Mouse (Mus musculus): Measurements from ENCODE around the gene Bmyc. TPM values are rescaled to one million over a fixed set of nuclear protein-coding genes. Genes with fewer than 3 reads are reported as not detected.
"Not testable (repeated sequence)": the region's sequence is repeated elsewhere in the genome, so short reads cannot be mapped to it uniquely, and the experiment has no call there.

Gene Bmyc
- polyA plus RNA-seq, 1 experiment from 2014 or later, result 82.9 TPM

GRCm38 (mm10) chr2:25703706-25704105 is 2.8 kb upstream of the Bmyc start:
- no peaks in the 10 kb centered on the region for H3K36me3 ChIP-seq (ENCODE audit: control insufficient read depth, insufficient read depth, low read length)
- DNase-seq (ENCODE audit: low spot score), result no peak
- 83% methylated on average over 4 of the region's 4 CpGs for WGBS
- H3K4me2 ChIP-seq (ENCODE audit: low read depth, low read length), result no peak overlapping the region
- no peak for ATAC-seq (ENCODE audit: low read depth)
- no peak overlapping the region for H3K9ac ChIP-seq (ENCODE audit: low read depth, low read length)
- 0 out of 2 replicates have a peak, but pooled peaks cover 8% of the 10 kb centered on the region for H3K4me1 ChIP-seq (ENCODE audit: control insufficient read depth, insufficient read depth, low read length)
- H3K27me3 ChIP-seq (replicated peaks; ENCODE audit: control insufficient read depth, insufficient read depth, low read length), result no peaks in the 10 kb centered on the region
- no peak overlapping the region for H3K27ac ChIP-seq (replicated peaks; ENCODE audit: low read depth, low read length)
- H3K4me3 ChIP-seq (ENCODE audit: low read depth, low read length), result no peak overlapping the region
- no peaks in the 10 kb centered on the region for H3K9me3 ChIP-seq (ENCODE audit: control insufficient read depth, low read length)

- Histone ChIP-seq H3K4me1 (ENCODE audit: control insufficient read depth, insufficient read depth, low read length) (peaks cover 12% of the 10 kb centered on the region; the same call in 1 of the 2 replicates), H3K4me2 (ENCODE audit: low read depth, low read length) (peak overlapping the region; percentile 94), H3K4me3 (ENCODE audit: low read depth, low read length) (no peak overlapping the region), H3K9me3 (ENCODE audit: control insufficient read depth, low read length) (no peaks in the 10 kb centered on the region), H3K36me3 (ENCODE audit: control insufficient read depth, insufficient read depth, low read length) (no peaks in the 10 kb centered on the region), H3K27ac (replicated peaks; ENCODE audit: low read depth, low read length) (no peak overlapping the region), H3K27me3 (replicated peaks; ENCODE audit: control insufficient read depth, insufficient read depth, low read length) (no peaks in the 10 kb centered on the region), H3K9ac (ENCODE audit: low read depth, low read length) (0 out of 2 replicates have a peak overlapping the region, but pooled peaks have one; percentile 14)
- no peak for ATAC-seq (ENCODE audit: low read depth)
- peak; percentile 33 for DNase-seq (ENCODE audit: low spot score)
- WGBS, result 71% methylated on average over 2 of the region's 2 CpGs
Measured at GRCm38 (mm10) chr2:25708121-25708520, 1.6 kb downstream of the Bmyc start.

- not testable (repeated sequence) for DNase-seq (ENCODE audit: low spot score); ATAC-seq (ENCODE audit: low read depth); H3K9ac ChIP-seq (ENCODE audit: low read depth, low read length); H3K27me3 ChIP-seq (replicated peaks; ENCODE audit: control insufficient read depth, insufficient read depth, low read length); H3K27ac ChIP-seq (replicated peaks; ENCODE audit: low read depth, low read length); H3K4me3 ChIP-seq (ENCODE audit: low read depth, low read length); H3K36me3 ChIP-seq (ENCODE audit: control insufficient read depth, insufficient read depth, low read length); H3K4me2 ChIP-seq (ENCODE audit: low read depth, low read length); H3K9me3 ChIP-seq (ENCODE audit: control insufficient read depth, low read length)
- WGBS, result 75% methylated on average over 1 of the region's 1 CpGs
- H3K4me1 ChIP-seq (ENCODE audit: control insufficient read depth, insufficient read depth, low read length), result peaks cover 12% of the 10 kb centered on the region; the same call in 1 of the 2 replicates
Measured at GRCm38 (mm10) chr2:25709056-25709455, 2.5 kb downstream of the Bmyc start.

- H3K36me3 ChIP-seq (ENCODE audit: control insufficient read depth, insufficient read depth, low read length); H3K4me3 ChIP-seq (ENCODE audit: low read depth, low read length); H3K4me2 ChIP-seq (ENCODE audit: low read depth, low read length); ATAC-seq (ENCODE audit: low read depth); H3K9ac ChIP-seq (ENCODE audit: low read depth, low read length); H3K27me3 ChIP-seq (replicated peaks; ENCODE audit: control insufficient read depth, insufficient read depth, low read length); DNase-seq (ENCODE audit: low spot score); H3K27ac ChIP-seq (replicated peaks; ENCODE audit: low read depth, low read length); H3K9me3 ChIP-seq (ENCODE audit: control insufficient read depth, low read length): not testable (repeated sequence)
- WGBS, result 77% methylated on average over 2 of the region's 2 CpGs
- peaks cover 12% of the 10 kb centered on the region; the same call in 1 of the 2 replicates for H3K4me1 ChIP-seq (ENCODE audit: control insufficient read depth, insufficient read depth, low read length)
Measured at GRCm38 (mm10) chr2:25709791-25710190, 3.3 kb downstream of the Bmyc start.

- H3K4me1 ChIP-seq (ENCODE audit: control insufficient read depth, insufficient read depth, low read length), result peaks cover 12% of the 10 kb centered on the region; the same call in 1 of the 2 replicates
- DNase-seq (ENCODE audit: low spot score); H3K36me3 ChIP-seq (ENCODE audit: control insufficient read depth, insufficient read depth, low read length); H3K4me3 ChIP-seq (ENCODE audit: low read depth, low read length); H3K9me3 ChIP-seq (ENCODE audit: control insufficient read depth, low read length); H3K27ac ChIP-seq (replicated peaks; ENCODE audit: low read depth, low read length); H3K9ac ChIP-seq (ENCODE audit: low read depth, low read length); H3K27me3 ChIP-seq (replicated peaks; ENCODE audit: control insufficient read depth, insufficient read depth, low read length); ATAC-seq (ENCODE audit: low read depth); H3K4me2 ChIP-seq (ENCODE audit: low read depth, low read length): not testable (repeated sequence)
- WGBS, result 17% methylated on average over 3 of the region's 3 CpGs
Measured at GRCm38 (mm10) chr2:25711641-25712040, 5.1 kb downstream of the Bmyc start.

GRCm38 (mm10) chr2:25717222-25717621 is 10.7 kb downstream of the Bmyc start:
- H3K9ac ChIP-seq (ENCODE audit: low read depth, low read length), result no peak overlapping the region
- H3K36me3 ChIP-seq (ENCODE audit: control insufficient read depth, insufficient read depth, low read length), result no peaks in the 10 kb centered on the region
- H3K27me3 ChIP-seq (replicated peaks; ENCODE audit: control insufficient read depth, insufficient read depth, low read length), result no peaks in the 10 kb centered on the region
- no peak overlapping the region for H3K27ac ChIP-seq (replicated peaks; ENCODE audit: low read depth, low read length)
- DNase-seq (ENCODE audit: low spot score) (no peak), ATAC-seq (ENCODE audit: low read depth) (no peak)
- H3K4me3 ChIP-seq (ENCODE audit: low read depth, low read length), result no peak overlapping the region
- no peaks in the 10 kb centered on the region for H3K9me3 ChIP-seq (ENCODE audit: control insufficient read depth, low read length)
- no peaks in the 10 kb centered on the region for H3K4me1 ChIP-seq (ENCODE audit: control insufficient read depth, insufficient read depth, low read length)
- H3K4me2 ChIP-seq (ENCODE audit: low read depth, low read length), result no peak overlapping the region

GRCm38 (mm10) chr2:25733199-25733930 is 26.8 kb downstream of the Bmyc start:
- H3K27me3 ChIP-seq (replicated peaks; ENCODE audit: control insufficient read depth, insufficient read depth, low read length), result no peaks in the 10 kb centered on the region
- no peak overlapping the region for H3K27ac ChIP-seq (replicated peaks; ENCODE audit: low read depth, low read length)
- H3K36me3 ChIP-seq (ENCODE audit: control insufficient read depth, insufficient read depth, low read length), result no peaks in the 10 kb centered on the region
- DNase-seq (ENCODE audit: low spot score) (no peak), ATAC-seq (ENCODE audit: low read depth) (no peak)
- H3K9me3 ChIP-seq (ENCODE audit: control insufficient read depth, low read length), result no peaks in the 10 kb centered on the region
- H3K9ac ChIP-seq (ENCODE audit: low read depth, low read length), result no peak overlapping the region
- no peak overlapping the region for H3K4me3 ChIP-seq (ENCODE audit: low read depth, low read length)
- H3K4me2 ChIP-seq (ENCODE audit: low read depth, low read length), result no peak overlapping the region
- WGBS, result 43% methylated on average over 2 of the region's 2 CpGs
- H3K4me1 ChIP-seq (ENCODE audit: control insufficient read depth, insufficient read depth, low read length), result no peaks in the 10 kb centered on the region

GRCm38 (mm10) chr2:25736709-25737108 is 30.2 kb downstream of the Bmyc start, which contains the start of gene Obp2b:
Gene Obp2b (plus strand): TSS chr2:25737009.
- H3K4me3 ChIP-seq (ENCODE audit: low read depth, low read length); H3K9ac ChIP-seq (ENCODE audit: low read depth, low read length); DNase-seq (ENCODE audit: low spot score); H3K4me2 ChIP-seq (ENCODE audit: low read depth, low read length); H3K4me1 ChIP-seq (ENCODE audit: control insufficient read depth, insufficient read depth, low read length); H3K9me3 ChIP-seq (ENCODE audit: control insufficient read depth, low read length); H3K27me3 ChIP-seq (replicated peaks; ENCODE audit: control insufficient read depth, insufficient read depth, low read length); H3K27ac ChIP-seq (replicated peaks; ENCODE audit: low read depth, low read length); H3K36me3 ChIP-seq (ENCODE audit: control insufficient read depth, insufficient read depth, low read length); ATAC-seq (ENCODE audit: low read depth): not testable (repeated sequence)
- WGBS, result 100% methylated on average over 1 of the region's 3 CpGs

- no peak overlapping the region for H3K4me2 ChIP-seq (ENCODE audit: low read depth, low read length)
- H3K9me3 ChIP-seq (ENCODE audit: control insufficient read depth, low read length), result no peaks in the 10 kb centered on the region
- H3K4me1 ChIP-seq (ENCODE audit: control insufficient read depth, insufficient read depth, low read length), result no peaks in the 10 kb centered on the region
- ATAC-seq (ENCODE audit: low read depth) (no peak), DNase-seq (ENCODE audit: low spot score) (no peak)
- no peaks in the 10 kb centered on the region for H3K27me3 ChIP-seq (replicated peaks; ENCODE audit: control insufficient read depth, insufficient read depth, low read length)
- no peak overlapping the region for H3K27ac ChIP-seq (replicated peaks; ENCODE audit: low read depth, low read length)
- 67% methylated on average over 1 of the region's 1 CpGs for WGBS
- no peak overlapping the region for H3K9ac ChIP-seq (ENCODE audit: low read depth, low read length)
- H3K4me3 ChIP-seq (ENCODE audit: low read depth, low read length), result no peak overlapping the region
- no peaks in the 10 kb centered on the region for H3K36me3 ChIP-seq (ENCODE audit: control insufficient read depth, insufficient read depth, low read length)
Measured at GRCm38 (mm10) chr2:25741671-25742070, 35.1 kb downstream of the Bmyc start.

Data from embryonic facial prominence, embryonic 14.5 days (tissue).